Mouse (Mus musculus) CH12.LX (cell line): ENCODE results near the gene Rrnad1. TPM values are rescaled to one million over a fixed set of nuclear protein-coding genes. Genes with fewer than 3 reads are reported as not detected.

Experiments used
- DNase-seq: peaks from one replicate; pipeline ENCODE4 v3.0.0-alpha.2; 2013; ENCODE audit errors: extremely low read depth
- H3K27ac ChIP-seq: 2 replicates; pipeline ENCODE4 v1.5.1; 2012; ENCODE audit warnings: low read depth, mild to moderate bottlenecking, control low read depth, moderate library complexity; ENCODE audit not compliant: insufficient read depth
- H3K27me3 ChIP-seq: replicated peaks from 2 replicates; pipeline ENCODE3; 2012; ENCODE audit warnings: inconsistent platforms
- H3K36me3 ChIP-seq, 2 experiments: replicated peaks in 1 of 2; 2 replicates each; pipeline versions ENCODE3 to v1.6.1; 2012; ENCODE audit warnings: inconsistent platforms in 1 of 2, low read length in 1 of 2, mild to moderate bottlenecking in 1 of 2, mixed read lengths in 1 of 2, moderate library complexity in 1 of 2; ENCODE audit not compliant: control insufficient read depth in 1 of 2, insufficient read depth in 1 of 2
- H3K4me1 ChIP-seq, 2 experiments: 2 replicates each; pipeline ENCODE4 v1.6.1; 2012; ENCODE audit warnings: inconsistent platforms in 1 of 2, moderate library complexity in 1 of 2; ENCODE audit not compliant: insufficient read depth in 2 of 2, control insufficient read depth in 1 of 2
- H3K4me2 ChIP-seq: 2 replicates; pipeline ENCODE4 v1.6.1; 2012; ENCODE audit warnings: low read depth, mild to moderate bottlenecking, control low read depth; ENCODE audit not compliant: poor library complexity, insufficient read depth, severe bottlenecking
- H3K4me3 ChIP-seq, 3 experiments: fragments of 150-350 bp in 1 of 3; sonication (generic) in 1 of 3; replicated peaks in 1 of 3; 2 replicates each; pipeline versions ENCODE3 to v1.5.1; 2011 to 2012; ENCODE audit warnings: low read depth in 2 of 3, low read length in 2 of 3, mild to moderate bottlenecking in 2 of 3, moderate library complexity in 2 of 3, control low read depth in 1 of 3, improper control_type of control experiment in 1 of 3, inconsistent platforms in 1 of 3, mixed read lengths in 1 of 3; ENCODE audit not compliant: poor library complexity in 1 of 3
- H3K79me2 ChIP-seq: replicated peaks from 2 replicates; pipeline ENCODE4 v1.6.1; 2012; ENCODE audit warnings: mild to moderate bottlenecking, moderate library complexity; ENCODE audit not compliant: control insufficient read depth, poor library complexity, insufficient read depth, severe bottlenecking; ENCODE audit errors: extremely low read depth
- H3K9ac ChIP-seq: 2 replicates; pipeline ENCODE4 v1.6.1; 2012; ENCODE audit warnings: low read depth, mild to moderate bottlenecking, control low read depth, moderate library complexity; ENCODE audit not compliant: insufficient read depth
- H3K9me3 ChIP-seq: replicated peaks from 2 replicates; pipeline ENCODE3; 2012; ENCODE audit warnings: low read length, inconsistent platforms, mixed read lengths
- CTCF ChIP-seq, 2 experiments: IDR thresholded peaks in 1 of 2; conservative IDR thresholded peaks in 1 of 2; 2 replicates each; pipeline ENCODE4 v1.5.1; 2011 to 2012; ENCODE audit warnings: low read depth in 2 of 2, low read length in 2 of 2, improper control_type of control experiment in 1 of 2, inconsistent platforms in 1 of 2, mild to moderate bottlenecking in 1 of 2, moderate library complexity in 1 of 2
- ELF1 ChIP-seq: IDR thresholded peaks from 2 replicates; pipeline ENCODE4 v1.6.1; 2014; ENCODE audit warnings: low read depth, mild to moderate bottlenecking, inconsistent platforms, low read length, improper control_type of control experiment
- HCFC1 ChIP-seq: IDR thresholded peaks from 2 replicates; pipeline ENCODE4 v1.6.1; 2012; ENCODE audit warnings: low read depth, mild to moderate bottlenecking, inconsistent platforms, low read length, improper control_type of control experiment
- IRF4 ChIP-seq: IDR thresholded peaks from 2 replicates; pipeline ENCODE4 v1.6.1; 2014; ENCODE audit warnings: low read depth, mild to moderate bottlenecking, inconsistent platforms, low read length, improper control_type of control experiment
- MYC ChIP-seq: IDR thresholded peaks from 2 replicates; pipeline ENCODE4 v1.6.1; 2011; ENCODE audit warnings: low read depth, mild to moderate bottlenecking, improper control_type of control experiment, low read length
- NELFE ChIP-seq: IDR thresholded peaks from 2 replicates; pipeline ENCODE4 v1.6.1; 2011; ENCODE audit warnings: low read depth, low read length, improper control_type of control experiment
- NRF1 ChIP-seq: IDR thresholded peaks from 2 replicates; pipeline ENCODE4 v1.6.1; 2014; ENCODE audit warnings: low read depth, mild to moderate bottlenecking, inconsistent platforms, low read length, improper control_type of control experiment, moderate library complexity
- RAD21 ChIP-seq: IDR thresholded peaks from 2 replicates; pipeline ENCODE4 v1.6.1; 2011; ENCODE audit warnings: low read depth, mild to moderate bottlenecking, low read length, improper control_type of control experiment, moderate library complexity
- RCOR1 ChIP-seq: conservative IDR thresholded peaks from 2 replicates; pipeline ENCODE4 v1.6.1; 2012; ENCODE audit warnings: low read depth, mild to moderate bottlenecking, inconsistent platforms, low read length, improper control_type of control experiment
- SMC3 ChIP-seq: IDR thresholded peaks from 2 replicates; pipeline ENCODE4 v1.6.1; 2011; ENCODE audit warnings: low read depth, low read length, improper control_type of control experiment
- UBTF ChIP-seq: IDR thresholded peaks from 2 replicates; pipeline ENCODE4 v1.6.1; 2012; ENCODE audit warnings: low read depth, mild to moderate bottlenecking, inconsistent platforms, low read length, improper control_type of control experiment, moderate library complexity
- ZC3H11A ChIP-seq: IDR thresholded peaks from 2 replicates; pipeline ENCODE4 v1.6.1; 2012; ENCODE audit warnings: low read depth, mild to moderate bottlenecking, inconsistent platforms, low read length, improper control_type of control experiment
- dilution Hi-C: fragments of 300-500 bp; cut with MboI; formaldehyde crosslinking; loops from 2 replicates; pipeline ENCODE4 v1.14.3; 2020; ENCODE audit warnings: low sequenced_read_pairs; ENCODE audit not compliant: extremely low pct_unique_long_range_greater_than_20kb, extremely low pct_ligation_motif_present
- in situ Hi-C: fragments of 300-500 bp; cut with MboI; formaldehyde crosslinking; loops from 3 replicates; pipeline ENCODE4 v1.14.3; 2019; ENCODE audit warnings: low sequenced_read_pairs, low pct_ligation_motif_present, low pct_unique_long_range_greater_than_20kb, mixed read lengths
- polyA plus RNA-seq: library from polyadenylated mRNA; unstranded; fragments of >175 nt; gene quantifications from 2 replicates; pipeline ENCODE4 v1.2.1, GENCODE M21; 2012; ENCODE audit warnings: low read depth; ENCODE audit not compliant: insufficient read length
- total RNA-seq, 2 experiments: library from RNA; depleted of rRNA; stranded (reverse); fragments of 300-350 nt in 1 of 2; fragments of >200 nt in 1 of 2; gene quantifications; 2 replicates each; pipeline ENCODE4 v1.2.3; 2012 to 2014

The Rrnad1 gene
- total and polyA plus RNA-seq, 3 experiments: 8.0 to 12.5 (median 11.4) TPM

DNA sequence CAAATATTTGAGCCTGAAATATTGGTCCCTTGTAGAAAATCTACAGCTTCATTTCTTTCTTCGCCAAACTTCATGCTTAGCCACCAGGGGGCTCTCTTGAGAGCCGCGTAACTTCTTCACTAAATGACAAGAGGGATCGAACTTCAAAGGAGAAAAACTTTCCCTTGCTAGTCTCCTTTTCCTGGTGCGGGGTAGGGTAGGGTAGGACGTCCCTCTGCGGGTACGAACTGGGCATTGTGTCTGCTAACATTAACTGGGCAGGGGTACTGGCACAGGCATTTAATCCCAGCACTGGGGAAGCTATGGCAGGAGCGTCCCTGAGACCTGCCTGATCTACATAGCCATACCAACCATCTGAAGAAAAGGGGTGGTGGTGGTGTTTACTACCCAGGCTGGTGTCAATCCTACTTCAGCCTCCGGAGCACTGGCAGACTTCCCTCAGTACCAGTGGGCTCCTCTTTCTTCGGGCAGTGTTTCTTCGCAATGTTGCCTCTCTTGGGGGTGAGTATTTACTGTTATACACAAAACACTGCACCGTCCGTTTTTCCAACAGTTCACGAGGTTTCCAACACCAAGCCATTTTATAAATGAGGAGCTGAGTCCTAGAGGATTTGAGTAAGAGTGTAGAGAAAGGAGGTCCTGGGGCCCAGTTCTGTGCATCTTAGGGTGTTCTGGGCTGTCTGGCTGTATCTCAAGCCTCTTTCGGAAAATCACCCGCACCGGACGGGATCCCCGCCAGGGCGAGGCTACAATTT lies 39.8 kb upstream of the Rrnad1 start:
- Histone ChIP-seq H3K36me3 (no peaks in the 10 kb centered on the region), H3K79me2 (no peaks in the 10 kb centered on the region), H3K4me1 (peaks cover 2 to 31% of the 10 kb centered on the region in 2 experiments; a peak in 2 of 4 replicates), H3K27ac (no peak overlapping the region), H3K4me3 (no peak overlapping the region), H3K4me2 (peak overlapping the region; percentile 26; the same call in 1 of the 2 replicates), H3K9ac (no peak overlapping the region), H3K27me3 (peaks cover 33% of the 10 kb centered on the region), H3K9me3 (peaks cover 13% of the 10 kb centered on the region)
- TF ChIP-seq SMC3 (peak; percentile 96), HCFC1 (no peak), RAD21 (peak; percentile 68), CTCF (conservative IDR thresholded peaks at IDR 0.05 in 1 of 2, IDR thresholded peaks at IDR 0.05 in 1 of 2; ENCODE audit: low read depth in 2 of 2, low read length in 2 of 2) (peak; percentile 42 to 93; a peak in 3 of 4 replicates), ZC3H11A (0 out of 2 replicates have a peak, but pooled peaks have one; percentile 21), MYC (no peak), IRF4 (0 out of 2 replicates have a peak, but pooled peaks have one; percentile 19)
- in situ Hi-C loops (no loop called here), dilution Hi-C loops (no loop called here)
- peak; percentile 66 for DNase-seq

DNA sequence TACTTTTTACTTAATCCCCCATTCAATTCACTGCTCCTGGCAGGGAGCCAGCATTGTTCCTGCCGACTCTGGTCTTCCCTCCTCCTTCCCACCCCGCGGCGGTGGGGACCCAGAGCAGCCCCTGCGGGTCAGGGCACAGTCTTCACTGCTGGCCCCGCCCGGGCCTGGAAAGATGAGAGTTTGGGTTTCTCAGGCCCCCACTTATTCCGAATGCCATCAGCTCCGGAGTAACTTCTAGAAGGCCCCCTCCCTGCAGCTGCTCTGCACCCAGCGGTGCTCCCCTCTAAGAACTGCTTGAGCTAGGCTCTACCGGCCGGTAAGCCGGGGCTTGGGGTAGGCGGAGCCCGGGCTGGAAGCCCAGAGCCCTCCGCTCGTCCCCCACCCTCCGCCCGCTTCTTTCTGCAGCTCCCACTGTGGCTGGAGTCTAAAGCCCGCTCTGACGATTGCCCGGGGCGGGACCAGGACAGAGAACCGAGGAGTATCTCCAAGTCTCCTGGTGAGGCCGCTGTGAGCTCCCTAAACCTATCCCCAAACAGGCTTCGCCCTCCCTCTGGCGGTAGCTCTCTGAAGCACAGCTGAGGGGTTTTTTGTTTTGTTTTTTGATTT lies 30.2 kb upstream of the Rrnad1 start:
- Histone ChIP-seq H3K27me3 (peaks cover 67% of the 10 kb centered on the region), H3K79me2 (no peaks in the 10 kb centered on the region), H3K9me3 (peaks cover 5% of the 10 kb centered on the region), H3K4me1 (peaks cover 0 to 4% of the 10 kb centered on the region in 2 experiments; a peak in 2 of 4 replicates), H3K9ac (no peak overlapping the region), H3K27ac (no peak overlapping the region), H3K36me3 (no peaks in the 10 kb centered on the region), H3K4me3 (no peak overlapping the region), H3K4me2 (peak overlapping the region; percentile 29)
- DNase-seq: peak; percentile 80
- TF ChIP-seq CTCF (conservative IDR thresholded peaks at IDR 0.05 in 1 of 2, IDR thresholded peaks at IDR 0.05 in 1 of 2; ENCODE audit: low read depth in 2 of 2, low read length in 2 of 2) (peak in 1 of 2 experiments; percentile 100; a peak in 3 of 4 replicates), UBTF (no peak), NRF1 (no peak), IRF4 (peak; percentile 48; the same call in 1 of the 2 replicates), SMC3 (peak; percentile 86), ZC3H11A (peak; percentile 9; the same call in 1 of the 2 replicates), ELF1 (no peak), NELFE (peak; percentile 66; the same call in 1 of the 2 replicates), RAD21 (peak; percentile 79), RCOR1 (no peak)
- in situ Hi-C loops: no loop called here
- dilution Hi-C loops: no loop called here
